Mouse (Mus musculus) heart, embryonic 15.5 days (tissue): Measurements from ENCODE around the gene Gm5862. TPM values are rescaled to one million over a fixed set of nuclear protein-coding genes. Genes with fewer than 3 reads are reported as not detected.
"Not testable (repeated sequence)": the region's sequence is repeated elsewhere in the genome, so short reads cannot be mapped to it uniquely, and the experiment has no call there.

Experiments
- ATAC-seq: fragments of 200-750 bp; cut with Nextera tagmentation; replicated peaks from 2 replicates; pipeline ENCODE4 v1.8.0; 2017; ENCODE audit warnings: low read depth, moderate TSS enrichment; ENCODE audit not compliant: insufficient number of reproducible peaks, insufficient read depth, low FRiP score
- H3K27ac ChIP-seq: fragments of 300-500 bp; sonication (generic); 2 replicates; pipeline ENCODE4 v1.5.1; 2015; ENCODE audit warnings: mild to moderate bottlenecking, inconsistent platforms
- H3K27me3 ChIP-seq: fragments of 300-500 bp; sonication (generic); 2 replicates; pipeline ENCODE4 v1.6.1; 2015; ENCODE audit warnings: inconsistent platforms
- H3K36me3 ChIP-seq: fragments of 300-500 bp; sonication (generic); 2 replicates; pipeline ENCODE4 v1.6.1; 2015; ENCODE audit warnings: mild to moderate bottlenecking, inconsistent platforms
- H3K4me1 ChIP-seq: fragments of 300-500 bp; sonication (generic); replicated peaks from 2 replicates; pipeline ENCODE4 v1.6.1; 2015; ENCODE audit warnings: inconsistent platforms
- H3K4me2 ChIP-seq: fragments of 300-500 bp; sonication (generic); 2 replicates; pipeline ENCODE4 v1.6.1; 2015; ENCODE audit warnings: inconsistent platforms, mild to moderate bottlenecking, moderate library complexity
- H3K4me3 ChIP-seq: fragments of 300-500 bp; sonication (generic); 2 replicates; pipeline ENCODE4 v1.5.1; 2015; ENCODE audit warnings: mild to moderate bottlenecking, inconsistent platforms
- H3K9ac ChIP-seq: fragments of 300-500 bp; sonication (generic); 2 replicates; pipeline ENCODE4 v1.6.1; 2015; ENCODE audit warnings: mild to moderate bottlenecking, inconsistent platforms
- H3K9me3 ChIP-seq: fragments of 300-500 bp; sonication (generic); replicated peaks from 2 replicates; pipeline ENCODE4 v1.6.1; 2016; ENCODE audit warnings: inconsistent platforms
- WGBS: fragments of 180-500 bp; shearing (Covaris S2); methylation state at CpG from one replicate; pipeline ENCODE4 v1.1.7; 2015; ENCODE audit warnings: mixed read lengths; 5-methylcytosine and 5-hydroxymethylcytosine counted together
- polyA plus RNA-seq: library from polyadenylated mRNA; unstranded; fragments of >200 nt; fragmentation: Nextera tagmentation; extraction: Ambion mirVana; gene quantifications from 2 replicates; pipeline ENCODE4 v1.2.1, GENCODE M21; 2015

Gene Gm5862
- not detected in 2 replicates for polyA plus RNA-seq

- not testable (repeated sequence) for H3K9me3 ChIP-seq, H3K9ac ChIP-seq, ATAC-seq, H3K36me3 ChIP-seq, H3K4me1 ChIP-seq, H3K4me2 ChIP-seq, H3K27me3 ChIP-seq, H3K27ac ChIP-seq, H3K4me3 ChIP-seq
- WGBS = no CpG with 5 or more reads among the region's 3 CpGs
Observed at GRCm38 (mm10) chr5:26022816-26023215, at the start of gene Gm5862. Gm5862 (minus strand) TSS chr5:26022916.

GRCm38 (mm10) chr5:26070716-26071115 lies 48.0 kb upstream of the Gm5862 start:
- 79% methylated on average over 24 of the region's 24 CpGs for WGBS
- no peaks in the 10 kb centered on the region for H3K4me1 ChIP-seq
- no peak; the same call in 1 of the 2 replicates for ATAC-seq
- H3K27me3 ChIP-seq = no peaks in the 10 kb centered on the region
- no peaks in the 10 kb centered on the region for H3K36me3 ChIP-seq
- H3K9me3 ChIP-seq = no peaks in the 10 kb centered on the region
- no peak overlapping the region for H3K4me2 ChIP-seq
- no peak overlapping the region for H3K9ac ChIP-seq
- H3K27ac ChIP-seq = no peak overlapping the region
- H3K4me3 ChIP-seq = no peak overlapping the region

- not testable (repeated sequence) for ATAC-seq, H3K9me3 ChIP-seq, H3K27ac ChIP-seq, H3K4me2 ChIP-seq, H3K4me3 ChIP-seq, H3K9ac ChIP-seq, H3K4me1 ChIP-seq, H3K27me3 ChIP-seq, H3K36me3 ChIP-seq
- no CpG with 5 or more reads among the region's 2 CpGs for WGBS
Observed at GRCm38 (mm10) chr5:26058481-26058880, 35.8 kb upstream of the Gm5862 start, which contains the start of gene Gm7347. Gm7347 (minus strand) TSS chr5:26058581.

GRCm38 (mm10) chr5:26039458-26039857 lies 16.7 kb upstream of the Gm5862 start, which contains the start of gene Speer4a:
Speer4a (minus strand) TSS chr5:26039558.
- H3K4me2 ChIP-seq, H3K4me3 ChIP-seq, ATAC-seq, H3K4me1 ChIP-seq, H3K9ac ChIP-seq, H3K27me3 ChIP-seq, H3K27ac ChIP-seq, H3K9me3 ChIP-seq, H3K36me3 ChIP-seq: not testable (repeated sequence)
- 68% methylated on average over 2 of the region's 2 CpGs for WGBS

- H3K36me3 ChIP-seq, H3K9ac ChIP-seq, H3K4me3 ChIP-seq, ATAC-seq, H3K27ac ChIP-seq, H3K4me1 ChIP-seq, H3K9me3 ChIP-seq: not testable (repeated sequence)
- Histone ChIP-seq H3K4me2 (peak overlapping the region; percentile 58; the same call in 1 of the 2 replicates), H3K27me3 (peaks cover 11% of the 10 kb centered on the region)
- WGBS = 48% methylated on average over 7 of the region's 7 CpGs
Observed at GRCm38 (mm10) chr5:26007697-26008096, 15.0 kb downstream of the Gm5862 start.

- ATAC-seq = peak; percentile 66
- H3K9me3 ChIP-seq, H3K9ac ChIP-seq, H3K27ac ChIP-seq, H3K4me1 ChIP-seq, H3K36me3 ChIP-seq: not testable (repeated sequence)
- H3K4me2 ChIP-seq = peak overlapping the region; percentile 58
- H3K27me3 ChIP-seq = peaks cover 11% of the 10 kb centered on the region
- H3K4me3 ChIP-seq = peak overlapping the region; percentile 26
- 19% methylated on average over 45 of the region's 45 CpGs for WGBS
Observed at GRCm38 (mm10) chr5:26006937-26007695, 15.6 kb downstream of the Gm5862 start.

GRCm38 (mm10) chr5:26004698-26005097 lies 18.0 kb downstream of the Gm5862 start, which contains the start of gene Gm1979:
Gm1979 (minus strand) TSS chr5:26004798.
- not testable (repeated sequence) for H3K9me3 ChIP-seq, ATAC-seq, H3K4me2 ChIP-seq, H3K4me1 ChIP-seq, H3K36me3 ChIP-seq, H3K9ac ChIP-seq, H3K4me3 ChIP-seq, H3K27ac ChIP-seq
- peaks cover 11% of the 10 kb centered on the region for H3K27me3 ChIP-seq
- 64% methylated on average over 1 of the region's 2 CpGs for WGBS

- no CpG with 5 or more reads among the region's 3 CpGs for WGBS
- H3K36me3 ChIP-seq, ATAC-seq: not testable (repeated sequence)
Observed at GRCm38 (mm10) chr5:25988550-25988949, 34.2 kb downstream of the Gm5862 start, which contains the start of gene Gm21698. Gm21698 (minus strand) TSS chr5:25988650.

GRCm38 (mm10) chr5:25972563-25972962 lies 50.2 kb downstream of the Gm5862 start, which contains the start of gene Gm21680:
Gm21680 (minus strand) TSS chr5:25972663.
- H3K36me3 ChIP-seq, H3K9ac ChIP-seq, ATAC-seq, H3K9me3 ChIP-seq, H3K4me1 ChIP-seq, H3K27me3 ChIP-seq, H3K27ac ChIP-seq, H3K4me3 ChIP-seq, H3K4me2 ChIP-seq: not testable (repeated sequence)
- WGBS = no CpG with 5 or more reads among the region's 2 CpGs

More at GRCm38 (mm10) chr5:25988550-25988949, 34.2 kb downstream of the Gm5862 start, which contains the start of gene Gm21698:
- not testable (repeated sequence) for H3K9me3 ChIP-seq, H3K27me3 ChIP-seq, H3K4me1 ChIP-seq, H3K9ac ChIP-seq, H3K27ac ChIP-seq, H3K4me2 ChIP-seq, H3K4me3 ChIP-seq

Other genes starting within 250 kb of the Gm5862 start
- not detected in 2 replicates for gene Gm21663, start 80.5 kb downstream of the Gm5862 start, polyA plus RNA-seq
- 0.10 TPM in 1 of 2 replicates, not detected in the other for gene Gm21671, start 68.5 kb downstream of the Gm5862 start, polyA plus RNA-seq
- 0.09 and 0.10 TPM in 2 replicates for gene Gm21680, start 50.3 kb downstream of the Gm5862 start, polyA plus RNA-seq
- gene Gm21698, start 34.3 kb downstream of the Gm5862 start, polyA plus RNA-seq = 0.11 TPM in 1 of 2 replicates, not detected in the other
- 0.09 TPM in 1 of 2 replicates, not detected in the other for gene Gm1979, start 18.1 kb downstream of the Gm5862 start, polyA plus RNA-seq
- 0.13 TPM in 1 of 2 replicates, not detected in the other for gene Speer4a, start 16.6 kb upstream of the Gm5862 start, polyA plus RNA-seq
- gene Gm7347, start 35.7 kb upstream of the Gm5862 start, polyA plus RNA-seq = 0.05 and 0.10 TPM in 2 replicates
- gene Gm10471, start 66.4 kb upstream of the Gm5862 start, polyA plus RNA-seq = not detected in 2 replicates
- gene 5031410I06Rik, start 82.4 kb upstream of the Gm5862 start, polyA plus RNA-seq = 0.13 TPM in 1 of 2 replicates, not detected in the other
- gene Gm10220, start 98.5 kb upstream of the Gm5862 start, polyA plus RNA-seq = 0.09 TPM in 1 of 2 replicates, not detected in the other
- 0.05 TPM in 1 of 2 replicates, not detected in the other for gene Gm7361, start 234.8 kb upstream of the Gm5862 start, polyA plus RNA-seq